Mouse (Mus musculus) small intestine, adult 2 months (tissue): ENCODE data around the gene Ndufs2.

ENCODE experiments used
- CTCF ChIP-seq: fragments of 200-500 bp; IDR thresholded peaks from 2 replicates; pipeline ENCODE4 v1.5.1; 2012; ENCODE audit warnings: low read depth, mild to moderate bottlenecking, control low read depth, inconsistent platforms, low read length, moderate library complexity, mixed read lengths; ENCODE audit not compliant: insufficient replicate concordance, insufficient read length; ENCODE audit errors: extremely low read depth
- POLR2A ChIP-seq: fragments of 200-500 bp; IDR thresholded peaks from 2 replicates; pipeline ENCODE4 v1.6.1; 2012; ENCODE audit warnings: low read depth, mild to moderate bottlenecking, control low read depth, inconsistent platforms, low read length, moderate library complexity

- TF ChIP-seq CTCF (no peak), POLR2A (no peak)
Measured at GRCm38 (mm10) chr1:171271196-171271595, 20.0 kb upstream of the Ndufs2 start.
